Mouse (Mus musculus) heart, postnatal 10 days (tissue): ENCODE results near the gene Gm13420. TPM values are rescaled to one million over a fixed set of nuclear protein-coding genes. Genes with fewer than 3 reads are reported as not detected.
"Not testable (repeated sequence)": the region's sequence is repeated elsewhere in the genome, so short reads cannot be mapped to it uniquely, and the experiment has no call there.

Source experiments
- DNase-seq, 2 experiments: peaks; one replicate each; pipeline ENCODE4 v3.0.0; 2021
- intact Hi-C: fragments of 180-260 bp; cut with DNase I; formaldehyde crosslinking; loops from one replicate; pipeline ENCODE4 v1.15.1; 2025
- total RNA-seq, 2 experiments: library from RNA; stranded (reverse); gene quantifications; 2 replicates each; pipeline ENCODE4 v1.2.3; 2021

Gm13420 gene
- total RNA-seq, result not detected

GRCm38 (mm10) chr2:29751497-29751896 lies at the start of gene Gm13420:
Gene Gm13420 (minus strand): TSS chr2:29751685.
- intact Hi-C loops, result no loop called here

GRCm38 (mm10) chr2:29792772-29793487 lies 41.4 kb upstream of the Gm13420 start:
- DNase-seq, result no peak
- intact Hi-C loops, result no loop called here

More at GRCm38 (mm10) chr2:29751497-29751896, at the start of gene Gm13420:
- no peak for DNase-seq

- intact Hi-C loops, result no loop called here
Observed at GRCm38 (mm10) chr2:29787937-29788681, 36.6 kb upstream of the Gm13420 start, which contains the start of gene Trub2. Gene Trub2 (minus strand): TSS chr2:29788502.

GRCm38 (mm10) chr2:29787104-29787917 lies 35.8 kb upstream of the Gm13420 start, which contains the start of gene Coq4:
Gene Coq4 (plus strand): TSS chr2:29787493.
- intact Hi-C loops, result no loop called here
- DNase-seq, result peak; percentile 95

More at GRCm38 (mm10) chr2:29787937-29788681, 36.6 kb upstream of the Gm13420 start, which contains the start of gene Trub2:
- peak; percentile 87 to 89 for DNase-seq

GRCm38 (mm10) chr2:29784290-29784689 lies 32.8 kb upstream of the Gm13420 start:
- no peak for DNase-seq
- intact Hi-C loops, result no loop called here

GRCm38 (mm10) chr2:29781256-29781655 lies 29.8 kb upstream of the Gm13420 start:
- DNase-seq, intact Hi-C loops: not testable (repeated sequence)

GRCm38 (mm10) chr2:29773323-29773722 lies 21.8 kb upstream of the Gm13420 start:
- intact Hi-C loops, result no loop called here
- no peak for DNase-seq

- DNase-seq, result no peak
- intact Hi-C loops, result no loop called here
Observed at GRCm38 (mm10) chr2:29771611-29772461, 20.4 kb upstream of the Gm13420 start.

GRCm38 (mm10) chr2:29770162-29770561 lies 18.7 kb upstream of the Gm13420 start:
- intact Hi-C loops, result no loop called here
- no peak for DNase-seq

GRCm38 (mm10) chr2:29768901-29769300 lies 17.4 kb upstream of the Gm13420 start:
- no peak for DNase-seq
- intact Hi-C loops, result no loop called here

- intact Hi-C loops, result no loop called here
- no peak for DNase-seq
Observed at GRCm38 (mm10) chr2:29767976-29768709, 16.7 kb upstream of the Gm13420 start.

- DNase-seq, result peak; percentile 51 to 77
- intact Hi-C loops, result loop anchor here (2.0 kb wide), 2 partner anchors 52 to 94 kb away; no protein-coding TSS in a partner anchor
Observed at GRCm38 (mm10) chr2:29764831-29765230, 13.3 kb upstream of the Gm13420 start.

- intact Hi-C loops, result no loop called here
- DNase-seq, result no peak
Observed at GRCm38 (mm10) chr2:29755693-29756092, 4.2 kb upstream of the Gm13420 start.

- DNase-seq, result no peak
- intact Hi-C loops, result no loop called here
Observed at GRCm38 (mm10) chr2:29752397-29752796, 912 bp upstream of the Gm13420 start.

GRCm38 (mm10) chr2:29748499-29748898 lies 3.0 kb downstream of the Gm13420 start:
- no peak for DNase-seq
- intact Hi-C loops, result no loop called here

- no peak for DNase-seq
- intact Hi-C loops, result no loop called here
Observed at GRCm38 (mm10) chr2:29747852-29748251, 3.6 kb downstream of the Gm13420 start.

GRCm38 (mm10) chr2:29747188-29747782 lies 4.2 kb downstream of the Gm13420 start:
- no peak for DNase-seq
- intact Hi-C loops, result no loop called here

GRCm38 (mm10) chr2:29744256-29744655 lies 7.2 kb downstream of the Gm13420 start:
- intact Hi-C loops, result no loop called here
- no peak for DNase-seq

GRCm38 (mm10) chr2:29741207-29741606 lies 10.3 kb downstream of the Gm13420 start:
- intact Hi-C loops, result no loop called here
- no peak for DNase-seq
